Mouse (Mus musculus): ENCODE data around the gene Gm10118. TPM values are rescaled to one million over a fixed set of nuclear protein-coding genes. Genes with fewer than 3 reads are reported as not detected.

Gene Gm10118
- polyA plus RNA-seq, 1 experiment = not detected

DNA sequence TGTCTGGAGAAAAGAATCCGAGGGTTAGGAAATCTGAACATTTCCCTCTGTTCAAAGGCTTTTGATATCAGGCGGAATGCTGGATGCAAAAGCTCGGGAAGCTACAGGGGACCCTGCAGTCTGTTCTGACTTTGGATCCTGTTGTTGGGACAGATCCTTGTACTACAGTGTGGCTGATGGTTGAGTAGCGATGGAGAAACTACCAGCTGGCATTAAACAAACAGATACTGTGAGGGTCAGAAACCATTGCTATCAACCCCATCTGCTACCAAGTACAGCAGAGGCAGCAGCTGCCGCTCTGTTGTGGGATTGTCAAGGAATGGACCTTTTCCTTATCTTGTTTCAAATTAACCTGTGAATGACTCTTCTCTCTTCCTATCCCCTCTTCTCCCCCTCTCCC lies 6.7 kb upstream of the Gm10118 start:
- H3K36me3 ChIP-seq (ENCODE audit: control insufficient read depth, insufficient read depth, low read length) = no peaks in the 10 kb centered on the region
- WGBS = 58% methylated on average over 5 of the region's 5 CpGs
- H3K27ac ChIP-seq (ENCODE audit: insufficient read depth, low read depth, low read length) = no peak overlapping the region

DNA sequence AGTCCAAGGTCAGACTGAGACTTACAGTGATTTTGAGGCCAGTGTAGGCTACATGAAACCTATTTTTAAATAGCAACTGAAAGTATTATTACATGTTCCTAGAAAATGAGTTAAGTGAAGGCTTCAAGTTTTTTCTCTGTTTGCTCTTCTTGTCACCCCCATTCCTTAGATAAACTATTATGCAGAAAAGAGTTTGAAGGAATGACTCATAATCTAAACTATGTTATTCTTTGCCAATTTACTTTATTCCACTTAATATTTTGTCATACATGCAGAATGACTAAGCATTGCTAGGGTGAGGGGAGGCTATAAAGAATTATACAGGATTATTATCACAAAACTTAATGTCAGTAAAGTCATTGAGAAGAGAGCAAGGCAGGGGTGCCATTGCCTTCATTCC lies 18.4 kb downstream of the Gm10118 start:
- Histone ChIP-seq H3K4me1 (ENCODE audit: control insufficient read depth, insufficient read depth, insufficient read length, low read length) (no peaks in the 10 kb centered on the region), H3K36me3 (ENCODE audit: control insufficient read depth, insufficient read depth, low read length) (no peaks in the 10 kb centered on the region), H3K4me3 (ENCODE audit: low read depth, low read length) (no peak overlapping the region), H3K27ac (ENCODE audit: insufficient read depth, low read depth, low read length) (no peak overlapping the region), H3K27me3 (ENCODE audit: control insufficient read depth, insufficient read depth, low read length) (no peaks in the 10 kb centered on the region)
- TF ChIP-seq POLR2A (IDR thresholded peaks at IDR 0.05; ENCODE audit: low read depth, low read length) = no peak
- TF ChIP-seq CTCF (IDR thresholded peaks at IDR 0.05; ENCODE audit: extremely low read depth, insufficient read length, insufficient replicate concordance, low read depth, low read length) = no peak

More for the DNA sequence above, 6.7 kb upstream of the Gm10118 start:
- no peaks in the 10 kb centered on the region for H3K4me1 ChIP-seq (ENCODE audit: control insufficient read depth, insufficient read depth, insufficient read length, low read length)
- TF ChIP-seq POLR2A (IDR thresholded peaks at IDR 0.05; ENCODE audit: low read depth, low read length) (no peak), CTCF (IDR thresholded peaks at IDR 0.05; ENCODE audit: extremely low read depth, insufficient read length, insufficient replicate concordance, low read depth, low read length) (no peak)
- H3K4me3 ChIP-seq (ENCODE audit: low read depth, low read length) = no peak overlapping the region
- no peaks in the 10 kb centered on the region for H3K27me3 ChIP-seq (ENCODE audit: control insufficient read depth, insufficient read depth, low read length)

- no peaks in the 10 kb centered on the region for H3K4me1 ChIP-seq (ENCODE audit: control insufficient read depth, insufficient read depth, insufficient read length, low read length)
- no peaks in the 10 kb centered on the region for H3K27me3 ChIP-seq (ENCODE audit: control insufficient read depth, insufficient read depth, low read length)
- H3K4me3 ChIP-seq (ENCODE audit: low read depth, low read length) = no peak overlapping the region
- H3K36me3 ChIP-seq (ENCODE audit: control insufficient read depth, insufficient read depth, low read length) = no peaks in the 10 kb centered on the region
- TF ChIP-seq CTCF (IDR thresholded peaks at IDR 0.05; ENCODE audit: extremely low read depth, insufficient read length, insufficient replicate concordance, low read depth, low read length) (no peak), POLR2A (IDR thresholded peaks at IDR 0.05; ENCODE audit: low read depth, low read length) (no peak)
- no peak overlapping the region for H3K27ac ChIP-seq (ENCODE audit: insufficient read depth, low read depth, low read length)
Observed at GRCm38 (mm10) chr10:63899891-63900290, 27.3 kb downstream of the Gm10118 start.

DNA sequence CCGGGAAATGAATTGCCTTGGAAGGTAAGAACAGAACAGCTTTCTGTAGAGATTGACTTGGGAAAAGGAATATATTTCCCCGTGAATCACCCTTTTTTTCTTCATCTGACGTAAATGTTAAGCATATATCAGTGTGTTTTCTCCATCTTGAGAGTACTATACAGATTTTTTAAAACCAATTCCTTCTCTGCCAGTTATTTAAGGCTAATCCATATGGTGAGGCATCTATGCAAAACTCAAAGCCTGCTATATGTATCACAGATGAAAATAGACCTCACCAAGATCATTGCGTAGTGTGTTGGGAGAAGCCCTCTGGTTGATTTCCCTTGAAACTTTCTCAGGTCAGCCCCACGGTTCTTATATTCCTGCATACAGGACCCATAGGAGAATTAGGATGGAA lies 32.6 kb downstream of the Gm10118 start:
- TF ChIP-seq POLR2A (IDR thresholded peaks at IDR 0.05; ENCODE audit: low read depth, low read length) = no peak
- no peak for TF ChIP-seq CTCF (IDR thresholded peaks at IDR 0.05; ENCODE audit: extremely low read depth, insufficient read length, insufficient replicate concordance, low read depth, low read length)
- Histone ChIP-seq H3K27me3 (ENCODE audit: control insufficient read depth, insufficient read depth, low read length) (no peaks in the 10 kb centered on the region), H3K36me3 (ENCODE audit: control insufficient read depth, insufficient read depth, low read length) (no peaks in the 10 kb centered on the region), H3K27ac (ENCODE audit: insufficient read depth, low read depth, low read length) (no peak overlapping the region), H3K4me1 (ENCODE audit: control insufficient read depth, insufficient read depth, insufficient read length, low read length) (no peaks in the 10 kb centered on the region), H3K4me3 (ENCODE audit: low read depth, low read length) (no peak overlapping the region)
- WGBS = 90% methylated on average over 5 of the region's 5 CpGs

DNA sequence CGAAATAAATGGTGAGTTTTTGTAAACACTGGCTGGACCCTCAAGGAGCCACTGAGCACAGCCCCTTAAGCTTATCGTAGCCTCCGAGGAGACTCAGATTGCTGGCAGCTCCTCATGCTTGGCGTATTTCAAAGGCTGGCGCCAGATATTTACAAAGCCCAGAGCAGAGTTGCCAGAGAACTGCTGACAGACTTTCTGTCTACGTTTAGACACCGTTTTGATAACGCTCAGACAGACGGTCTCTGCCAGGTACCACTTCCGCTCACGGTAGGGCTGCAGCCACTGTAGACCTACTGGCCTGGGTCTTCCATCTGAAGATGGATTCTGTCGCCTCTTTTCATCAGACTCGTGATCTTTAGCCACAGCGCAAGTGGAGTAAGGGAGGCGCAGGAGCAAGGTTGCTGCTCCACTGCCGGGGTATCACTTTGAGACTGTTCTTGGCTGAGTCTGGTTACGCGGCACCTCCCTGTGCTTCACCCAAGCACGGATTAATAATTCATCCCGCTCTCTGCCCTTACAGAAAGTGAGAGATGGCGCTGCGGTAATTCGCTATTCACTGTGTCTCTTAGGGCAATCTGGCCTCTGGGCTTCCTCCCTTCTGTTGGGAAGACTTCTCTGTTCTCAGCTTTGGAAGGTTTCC lies 40.7 kb downstream of the Gm10118 start:
- WGBS = 71% methylated on average over 23 of the region's 23 CpGs
- Histone ChIP-seq H3K4me3 (ENCODE audit: low read depth, low read length) (no peak overlapping the region), H3K27ac (ENCODE audit: insufficient read depth, low read depth, low read length) (no peak overlapping the region), H3K36me3 (ENCODE audit: control insufficient read depth, insufficient read depth, low read length) (no peaks in the 10 kb centered on the region), H3K4me1 (ENCODE audit: control insufficient read depth, insufficient read depth, insufficient read length, low read length) (no peaks in the 10 kb centered on the region), H3K27me3 (ENCODE audit: control insufficient read depth, insufficient read depth, low read length) (no peaks in the 10 kb centered on the region)
- no peak for TF ChIP-seq CTCF (IDR thresholded peaks at IDR 0.05; ENCODE audit: extremely low read depth, insufficient read length, insufficient replicate concordance, low read depth, low read length)
- no peak for TF ChIP-seq POLR2A (IDR thresholded peaks at IDR 0.05; ENCODE audit: low read depth, low read length)

- no peaks in the 10 kb centered on the region for H3K27me3 ChIP-seq (ENCODE audit: control insufficient read depth, insufficient read depth, low read length)
- H3K4me3 ChIP-seq (ENCODE audit: low read depth, low read length) = no peak overlapping the region
- no peak for TF ChIP-seq POLR2A (IDR thresholded peaks at IDR 0.05; ENCODE audit: low read depth, low read length)
- TF ChIP-seq CTCF (IDR thresholded peaks at IDR 0.05; ENCODE audit: extremely low read depth, insufficient read length, insufficient replicate concordance, low read depth, low read length) = no peak
- WGBS = 82% methylated on average over 5 of the region's 5 CpGs
- no peak overlapping the region for H3K27ac ChIP-seq (ENCODE audit: insufficient read depth, low read depth, low read length)
- H3K4me1 ChIP-seq (ENCODE audit: control insufficient read depth, insufficient read depth, insufficient read length, low read length) = no peaks in the 10 kb centered on the region
- no peaks in the 10 kb centered on the region for H3K36me3 ChIP-seq (ENCODE audit: control insufficient read depth, insufficient read depth, low read length)
Observed at GRCm38 (mm10) chr10:63880462-63880903, 46.8 kb downstream of the Gm10118 start.

Other genes starting within 250 kb of the Gm10118 start
- 0.10 and 0.25 TPM in 2 replicates for gene Lrrtm3, start 162.8 kb upstream of the Gm10118 start, polyA plus RNA-seq (2012; rRNA removed)